Mouse (Mus musculus): Measurements from ENCODE around the gene Zfp668. TPM values are rescaled to one million over a fixed set of nuclear protein-coding genes. Genes with fewer than 3 reads are reported as not detected.

The Zfp668 gene
- polyA plus RNA-seq, 1 experiment from 2014 or later, result 6.5 TPM

DNA sequence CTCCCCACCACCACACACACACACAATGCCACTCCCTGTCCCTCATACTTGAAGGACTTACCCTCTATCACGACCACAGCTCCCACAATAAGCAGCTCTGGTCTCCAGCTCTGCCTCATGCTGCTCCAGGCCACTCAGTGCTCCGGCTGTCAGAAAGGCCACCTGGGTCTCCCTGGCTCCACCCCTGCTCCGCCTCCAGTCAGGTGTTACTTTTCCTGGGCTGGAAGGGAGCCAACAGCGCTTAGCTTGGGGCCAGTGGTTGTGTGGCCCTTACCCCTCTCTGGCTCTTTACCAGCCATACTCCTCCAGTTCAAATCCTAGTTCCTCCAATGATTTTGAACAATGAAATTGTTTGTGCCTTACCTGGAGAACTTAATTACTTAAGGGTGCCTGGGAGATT is 14.2 kb upstream of the Zfp668 start, which contains the start of gene Prss53:
TSS of gene Prss53 (minus strand) at position 173 of the 400 bp plus-strand sequence.
- TF ChIP-seq EP300 (optimal IDR thresholded peaks at IDR 0.05), result no peak
- no peak for TF ChIP-seq CTCF (IDR thresholded peaks at IDR 0.05; ENCODE audit: low read depth)
- no peak within 1 kb of the TSS for H3K9ac ChIP-seq (ENCODE audit: low read length)
- 24% methylated on average over 4 of the region's 4 CpGs for WGBS
- no peak within 1 kb of the TSS for H3K4me2 ChIP-seq (replicated peaks; ENCODE audit: low read depth)
- peaks cover 7% of the 10 kb centered on the region; the same call in 1 of the 2 replicates for H3K36me3 ChIP-seq (ENCODE audit: control insufficient read depth, insufficient read depth, low read length)
- no peak within 1 kb of the TSS for H3K4me3 ChIP-seq (ENCODE audit: low read depth, low read length)
- no peaks in the 10 kb centered on the region for H3K4me1 ChIP-seq (replicated peaks; ENCODE audit: control insufficient read depth, insufficient read depth)
- H3K27ac ChIP-seq (replicated peaks), result no peak within 1 kb of the TSS
- H3K9me3 ChIP-seq (ENCODE audit: control insufficient read depth, low read length), result no peaks in the 10 kb centered on the region
- H3K27me3 ChIP-seq (ENCODE audit: control insufficient read depth, insufficient read depth, low read length), result no peaks in the 10 kb centered on the region
- ATAC-seq (ENCODE audit: low FRiP score, low TSS enrichment), result no peak
- DNase-seq (ENCODE audit: low spot score), result peak; percentile 79

DNA sequence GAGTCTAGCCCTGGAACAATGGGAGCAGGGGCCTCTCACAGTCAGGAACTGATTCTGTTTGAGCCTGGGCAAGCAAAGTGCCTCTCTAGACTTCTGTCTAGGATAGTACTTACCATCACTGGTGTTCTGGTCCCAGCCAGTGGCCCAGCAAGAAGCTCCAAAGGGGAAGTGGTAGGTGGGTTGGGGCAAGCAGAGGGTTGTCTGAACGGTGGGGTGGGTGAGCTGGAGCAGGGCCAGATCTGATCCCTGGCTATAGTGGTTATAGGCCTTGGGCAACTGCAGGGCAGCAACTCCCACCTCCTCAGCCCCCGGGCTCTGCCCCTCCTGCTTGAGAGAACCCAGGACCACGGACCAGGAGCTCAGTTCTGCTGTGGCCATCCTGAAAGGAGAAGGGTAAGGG is 12.2 kb upstream of the Zfp668 start:
- DNase-seq (ENCODE audit: low spot score), result no peak
- Histone ChIP-seq H3K4me3 (ENCODE audit: low read depth, low read length) (no peak overlapping the region), H3K36me3 (ENCODE audit: control insufficient read depth, insufficient read depth, low read length) (peaks cover 9% of the 10 kb centered on the region; the same call in 1 of the 2 replicates), H3K27ac (replicated peaks) (no peak overlapping the region), H3K9me3 (ENCODE audit: control insufficient read depth, low read length) (no peaks in the 10 kb centered on the region), H3K9ac (ENCODE audit: low read length) (no peak overlapping the region), H3K4me1 (replicated peaks; ENCODE audit: control insufficient read depth, insufficient read depth) (no peaks in the 10 kb centered on the region), H3K4me2 (replicated peaks; ENCODE audit: low read depth) (no peak overlapping the region), H3K27me3 (ENCODE audit: control insufficient read depth, insufficient read depth, low read length) (no peaks in the 10 kb centered on the region)
- TF ChIP-seq EP300 (optimal IDR thresholded peaks at IDR 0.05) (no peak), CTCF (IDR thresholded peaks at IDR 0.05; ENCODE audit: low read depth) (no peak)
- ATAC-seq (ENCODE audit: low FRiP score, low TSS enrichment), result no peak
- WGBS, result 62% methylated on average over 3 of the region's 3 CpGs

DNA sequence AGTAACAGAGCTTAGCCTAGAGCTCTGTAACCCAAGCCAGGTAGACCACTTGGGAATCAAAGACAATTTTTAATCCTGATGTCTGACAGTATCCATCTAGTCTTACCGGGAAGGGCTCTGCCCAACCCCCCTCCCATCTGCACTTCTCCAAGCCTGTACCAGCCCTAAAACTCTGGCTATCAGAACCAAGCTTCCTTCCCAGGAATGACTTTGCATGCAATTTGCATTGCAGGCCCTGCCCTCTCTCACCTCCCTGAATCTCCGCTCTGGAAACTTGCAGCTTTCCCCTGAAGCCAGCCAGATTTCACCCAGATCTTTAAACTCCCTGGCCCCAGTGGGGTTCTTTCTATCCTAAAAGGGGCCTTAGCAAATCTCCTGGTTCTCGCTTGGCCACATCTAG is 11.2 kb upstream of the Zfp668 start:
- Histone ChIP-seq H3K4me2 (replicated peaks; ENCODE audit: low read depth) (no peak overlapping the region), H3K4me3 (ENCODE audit: low read depth, low read length) (no peak overlapping the region), H3K27me3 (ENCODE audit: control insufficient read depth, insufficient read depth, low read length) (no peaks in the 10 kb centered on the region), H3K27ac (replicated peaks) (no peak overlapping the region), H3K36me3 (ENCODE audit: control insufficient read depth, insufficient read depth, low read length) (peaks cover 12% of the 10 kb centered on the region; the same call in 1 of the 2 replicates), H3K4me1 (replicated peaks; ENCODE audit: control insufficient read depth, insufficient read depth) (no peaks in the 10 kb centered on the region), H3K9ac (ENCODE audit: low read length) (no peak overlapping the region), H3K9me3 (ENCODE audit: control insufficient read depth, low read length) (no peaks in the 10 kb centered on the region)
- ATAC-seq (ENCODE audit: low FRiP score, low TSS enrichment) (no peak), DNase-seq (ENCODE audit: low spot score) (no peak)
- no peak for TF ChIP-seq CTCF (IDR thresholded peaks at IDR 0.05; ENCODE audit: low read depth)
- TF ChIP-seq EP300 (optimal IDR thresholded peaks at IDR 0.05), result no peak
- 75% methylated on average over 3 of the region's 3 CpGs for WGBS

DNA sequence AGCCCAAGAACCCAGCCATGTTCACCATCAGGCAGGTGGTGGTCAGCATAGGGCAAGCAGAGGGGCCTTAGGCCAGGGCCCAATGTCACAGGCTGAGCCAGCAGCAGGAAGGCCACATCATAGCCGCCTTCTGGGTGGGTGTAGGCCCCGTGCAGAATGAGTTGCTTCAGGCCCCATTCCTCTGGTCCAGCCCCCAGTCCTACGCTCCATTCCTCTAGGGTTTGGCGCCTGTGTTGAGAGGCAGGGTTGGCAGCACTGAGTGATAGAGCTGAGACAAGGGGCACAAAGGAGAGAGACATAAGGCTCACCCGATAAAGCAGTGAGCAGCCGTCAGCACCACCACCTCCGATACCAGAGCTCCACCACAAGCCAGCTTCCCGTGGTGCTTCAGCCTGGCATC is 10.6 kb upstream of the Zfp668 start:
- Histone ChIP-seq H3K4me3 (ENCODE audit: low read depth, low read length) (no peak overlapping the region), H3K36me3 (ENCODE audit: control insufficient read depth, insufficient read depth, low read length) (peaks cover 14% of the 10 kb centered on the region; the same call in 1 of the 2 replicates), H3K27me3 (ENCODE audit: control insufficient read depth, insufficient read depth, low read length) (no peaks in the 10 kb centered on the region), H3K4me2 (replicated peaks; ENCODE audit: low read depth) (no peak overlapping the region), H3K9ac (ENCODE audit: low read length) (no peak overlapping the region), H3K4me1 (replicated peaks; ENCODE audit: control insufficient read depth, insufficient read depth) (no peaks in the 10 kb centered on the region), H3K9me3 (ENCODE audit: control insufficient read depth, low read length) (no peaks in the 10 kb centered on the region), H3K27ac (replicated peaks) (no peak overlapping the region)
- TF ChIP-seq EP300 (optimal IDR thresholded peaks at IDR 0.05), result no peak
- TF ChIP-seq CTCF (IDR thresholded peaks at IDR 0.05; ENCODE audit: low read depth), result no peak
- 86% methylated on average over 8 of the region's 8 CpGs for WGBS
- ATAC-seq (ENCODE audit: low FRiP score, low TSS enrichment) (no peak), DNase-seq (ENCODE audit: low spot score) (no peak)

DNA sequence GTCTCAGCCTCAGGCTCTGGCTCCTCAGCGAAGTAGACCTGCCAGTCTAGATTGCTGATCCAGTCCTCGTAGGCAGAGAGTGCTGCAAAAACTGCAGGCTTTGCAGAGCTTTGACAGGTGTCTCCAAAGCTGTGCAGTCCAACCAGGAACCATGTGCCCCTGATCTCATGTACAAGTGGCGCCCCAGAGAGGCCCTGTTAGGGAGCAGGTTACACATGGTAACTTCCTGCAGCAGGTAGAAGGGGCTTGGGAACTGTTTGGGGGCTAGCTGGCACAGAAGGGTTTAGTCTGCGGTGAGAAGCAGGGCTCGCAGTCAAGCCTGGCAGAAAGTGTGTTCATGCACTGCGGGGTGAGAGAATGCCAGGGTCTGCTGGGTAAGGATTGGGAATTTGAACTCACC is 9.9 kb upstream of the Zfp668 start:
- no peak for TF ChIP-seq CTCF (IDR thresholded peaks at IDR 0.05; ENCODE audit: low read depth)
- Histone ChIP-seq H3K27ac (replicated peaks) (no peak overlapping the region), H3K9ac (ENCODE audit: low read length) (no peak overlapping the region), H3K36me3 (ENCODE audit: control insufficient read depth, insufficient read depth, low read length) (peaks cover 16% of the 10 kb centered on the region; the same call in 1 of the 2 replicates), H3K27me3 (ENCODE audit: control insufficient read depth, insufficient read depth, low read length) (no peaks in the 10 kb centered on the region), H3K4me1 (replicated peaks; ENCODE audit: control insufficient read depth, insufficient read depth) (no peaks in the 10 kb centered on the region), H3K4me3 (ENCODE audit: low read depth, low read length) (no peak overlapping the region), H3K9me3 (ENCODE audit: control insufficient read depth, low read length) (no peaks in the 10 kb centered on the region), H3K4me2 (replicated peaks; ENCODE audit: low read depth) (no peak overlapping the region)
- DNase-seq (ENCODE audit: low spot score) (no peak), ATAC-seq (ENCODE audit: low FRiP score, low TSS enrichment) (no peak)
- 90% methylated on average over 6 of the region's 6 CpGs for WGBS

DNA sequence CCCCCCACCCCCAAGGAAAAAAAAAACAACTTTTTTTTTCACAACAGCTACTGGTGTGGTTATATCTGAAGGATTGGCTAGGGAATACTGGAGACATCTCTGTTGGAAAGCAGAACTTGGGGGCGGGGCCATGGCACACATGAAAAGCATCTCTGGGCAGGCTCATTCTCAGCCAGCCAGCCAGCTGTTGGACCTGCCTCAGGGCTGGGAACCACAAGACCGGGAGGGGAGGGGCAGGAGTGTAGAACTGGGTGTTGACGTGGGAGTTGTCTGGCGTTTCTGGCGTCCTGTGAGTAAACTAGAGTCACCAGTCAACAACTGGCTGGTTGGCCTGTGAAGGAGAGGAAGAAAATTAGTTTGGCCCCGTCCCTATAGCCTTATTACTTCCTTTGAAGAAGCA is 9.3 kb upstream of the Zfp668 start:
- TF ChIP-seq CTCF (IDR thresholded peaks at IDR 0.05; ENCODE audit: low read depth), result no peak
- no peak for TF ChIP-seq EP300 (optimal IDR thresholded peaks at IDR 0.05)
- Histone ChIP-seq H3K4me3 (ENCODE audit: low read depth, low read length) (no peak overlapping the region), H3K27me3 (ENCODE audit: control insufficient read depth, insufficient read depth, low read length) (no peaks in the 10 kb centered on the region), H3K9ac (ENCODE audit: low read length) (no peak overlapping the region), H3K9me3 (ENCODE audit: control insufficient read depth, low read length) (no peaks in the 10 kb centered on the region), H3K36me3 (ENCODE audit: control insufficient read depth, insufficient read depth, low read length) (peaks cover 22% of the 10 kb centered on the region; the same call in 1 of the 2 replicates), H3K4me2 (replicated peaks; ENCODE audit: low read depth) (no peak overlapping the region), H3K4me1 (replicated peaks; ENCODE audit: control insufficient read depth, insufficient read depth) (no peaks in the 10 kb centered on the region), H3K27ac (replicated peaks) (no peak overlapping the region)
- peak; percentile 64 for DNase-seq (ENCODE audit: low spot score)
- 42% methylated on average over 6 of the region's 6 CpGs for WGBS
- ATAC-seq (ENCODE audit: low FRiP score, low TSS enrichment), result peak; percentile 36; the same call in 1 of the 2 replicates

Data from stomach, postnatal 0 days (tissue).